Mouse (Mus musculus) limb, embryonic 13.5 days (tissue): ENCODE results near the gene Arl14ep. TPM values are rescaled to one million over a fixed set of nuclear protein-coding genes. Genes with fewer than 3 reads are reported as not detected.

Source experiments
- ATAC-seq: fragments of 200-750 bp; cut with Nextera tagmentation; 2 replicates; pipeline ENCODE4 v1.8.0; 2017; ENCODE audit warnings: low read depth, moderate number of reproducible peaks, moderate TSS enrichment; ENCODE audit not compliant: low FRiP score
- H3K27ac ChIP-seq: fragments of 300-500 bp; sonication (generic); 2 replicates; pipeline ENCODE4 v1.5.1; 2015; ENCODE audit warnings: inconsistent platforms, mild to moderate bottlenecking, moderate library complexity
- H3K27me3 ChIP-seq: fragments of 300-500 bp; sonication (generic); 2 replicates; pipeline ENCODE4 v1.6.1; 2015; ENCODE audit warnings: mild to moderate bottlenecking, inconsistent platforms
- H3K36me3 ChIP-seq: fragments of 300-500 bp; sonication (generic); 2 replicates; pipeline ENCODE4 v1.6.1; 2015; ENCODE audit warnings: inconsistent platforms, mild to moderate bottlenecking, moderate library complexity
- H3K4me1 ChIP-seq: fragments of 300-500 bp; sonication (generic); 2 replicates; pipeline ENCODE4 v1.6.1; 2015; ENCODE audit warnings: inconsistent platforms
- H3K4me2 ChIP-seq: fragments of 300-500 bp; sonication (generic); replicated peaks from 2 replicates; pipeline ENCODE4 v1.6.1; 2015; ENCODE audit warnings: inconsistent platforms, mild to moderate bottlenecking, moderate library complexity
- H3K4me3 ChIP-seq: fragments of 300-500 bp; sonication (generic); 2 replicates; pipeline ENCODE4 v1.5.1; 2015; ENCODE audit warnings: moderate library complexity, mild to moderate bottlenecking, inconsistent platforms
- H3K9ac ChIP-seq: fragments of 300-500 bp; sonication (generic); 2 replicates; pipeline ENCODE4 v1.6.1; 2015; ENCODE audit warnings: mild to moderate bottlenecking, inconsistent platforms
- H3K9me3 ChIP-seq: fragments of 300-500 bp; sonication (generic); 2 replicates; pipeline ENCODE4 v1.6.1; 2016; ENCODE audit warnings: inconsistent platforms
- WGBS: fragments of 180-500 bp; shearing (Covaris S2); methylation state at CpG from one replicate; pipeline ENCODE4 v1.1.7; 2015; 5-methylcytosine and 5-hydroxymethylcytosine counted together
- polyA plus RNA-seq: library from polyadenylated mRNA; unstranded; fragments of >200 nt; fragmentation: Nextera tagmentation; extraction: Ambion mirVana; gene quantifications from 2 replicates; pipeline ENCODE4 v1.2.1, GENCODE M21; 2015

Arl14ep gene
- polyA plus RNA-seq, 1 experiment from 2014 or later: 63.9 TPM

DNA sequence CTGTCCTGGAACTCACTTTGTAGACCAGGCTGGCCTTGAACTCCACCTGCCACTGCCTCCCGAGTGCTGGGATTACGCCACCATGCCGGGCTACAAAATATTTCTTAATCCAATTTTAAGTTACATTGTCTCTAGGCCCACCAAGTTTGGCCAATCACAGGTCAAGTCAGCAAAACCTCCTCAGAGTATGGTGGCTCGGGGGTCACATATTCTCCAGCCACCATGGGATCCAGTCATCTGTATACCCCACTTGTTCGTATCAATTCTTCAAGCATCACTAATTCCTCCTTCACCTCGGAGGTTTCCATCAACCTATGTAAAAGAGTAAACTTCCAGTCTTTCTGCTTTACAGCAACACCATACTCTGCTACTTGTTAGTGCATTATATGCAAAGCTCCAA is 1.4 kb downstream of the Arl14ep start:
- peak overlapping the region; percentile 88 for H3K4me3 ChIP-seq
- H3K9ac ChIP-seq: no peak overlapping the region
- peaks cover 23% of the 10 kb centered on the region for H3K4me1 ChIP-seq
- H3K4me2 ChIP-seq: peak overlapping the region; percentile 68
- WGBS: 97% methylated on average over 6 of the region's 6 CpGs
- no peak overlapping the region for H3K27ac ChIP-seq
- no peak for ATAC-seq
- H3K27me3 ChIP-seq: no peaks in the 10 kb centered on the region
- H3K36me3 ChIP-seq: peaks cover 15% of the 10 kb centered on the region
- no peaks in the 10 kb centered on the region for H3K9me3 ChIP-seq

- no peak for ATAC-seq
- no peak overlapping the region for H3K4me2 ChIP-seq
- H3K27ac ChIP-seq: no peak overlapping the region
- no peaks in the 10 kb centered on the region for H3K9me3 ChIP-seq
- peaks cover 23% of the 10 kb centered on the region for H3K4me1 ChIP-seq
- H3K27me3 ChIP-seq: no peaks in the 10 kb centered on the region
- H3K9ac ChIP-seq: no peak overlapping the region
- peaks cover 32% of the 10 kb centered on the region for H3K36me3 ChIP-seq
- 96% methylated on average over 12 of the region's 12 CpGs for WGBS
- H3K4me3 ChIP-seq: no peak overlapping the region
Observed at GRCm38 (mm10) chr2:106970971-106971370, 3.3 kb downstream of the Arl14ep start.

GRCm38 (mm10) chr2:106968320-106968719 is 5.9 kb downstream of the Arl14ep start:
- peak overlapping the region; percentile 63; the same call in 1 of the 2 replicates for H3K27ac ChIP-seq
- ATAC-seq: peak; percentile 40; the same call in 1 of the 2 replicates

GRCm38 (mm10) chr2:106963560-106963959 is 10.7 kb downstream of the Arl14ep start:
- Histone ChIP-seq H3K4me3 (no peak overlapping the region), H3K36me3 (peaks cover 54% of the 10 kb centered on the region), H3K4me2 (no peak overlapping the region), H3K9ac (no peak overlapping the region), H3K9me3 (no peaks in the 10 kb centered on the region), H3K27ac (no peak overlapping the region), H3K27me3 (no peaks in the 10 kb centered on the region), H3K4me1 (peaks cover 9% of the 10 kb centered on the region; the same call in 1 of the 2 replicates)
- 88% methylated on average over 3 of the region's 3 CpGs for WGBS
- no peak for ATAC-seq

More at GRCm38 (mm10) chr2:106968320-106968719, 5.9 kb downstream of the Arl14ep start:
- no peak overlapping the region for H3K9ac ChIP-seq
- 83% methylated on average over 6 of the region's 6 CpGs for WGBS
- peaks cover 53% of the 10 kb centered on the region for H3K36me3 ChIP-seq
- H3K27me3 ChIP-seq: no peaks in the 10 kb centered on the region
- peaks cover 21% of the 10 kb centered on the region for H3K4me1 ChIP-seq
- no peak overlapping the region for H3K4me3 ChIP-seq
- no peaks in the 10 kb centered on the region for H3K9me3 ChIP-seq
- H3K4me2 ChIP-seq: no peak overlapping the region

DNA sequence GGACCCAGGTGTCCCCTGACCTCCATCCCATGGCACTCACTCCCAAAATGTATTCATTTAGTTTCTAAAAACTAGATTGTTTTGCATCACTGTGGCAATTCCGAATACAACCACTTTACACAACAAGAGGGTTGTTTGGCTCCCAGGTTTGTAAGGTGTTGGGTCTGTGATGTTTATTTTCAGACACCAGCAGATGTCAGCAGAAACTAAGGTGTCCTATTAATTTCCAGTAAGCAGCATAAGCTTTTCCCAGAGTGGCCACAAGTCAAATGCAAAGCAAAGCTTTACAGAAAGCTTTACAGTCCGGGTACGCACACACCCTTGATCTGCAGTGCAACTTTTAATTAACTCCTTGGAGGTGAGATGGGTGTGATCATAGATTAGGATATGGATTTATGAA is 12.6 kb downstream of the Arl14ep start:
- Histone ChIP-seq H3K9ac (no peak overlapping the region), H3K9me3 (no peaks in the 10 kb centered on the region), H3K4me1 (peaks cover 6% of the 10 kb centered on the region; the same call in 1 of the 2 replicates), H3K27ac (no peak overlapping the region), H3K27me3 (no peaks in the 10 kb centered on the region), H3K4me2 (no peak overlapping the region), H3K36me3 (peaks cover 37% of the 10 kb centered on the region), H3K4me3 (no peak overlapping the region)
- ATAC-seq: no peak
- 79% methylated on average over 3 of the region's 3 CpGs for WGBS

GRCm38 (mm10) chr2:106961066-106961465 is 13.2 kb downstream of the Arl14ep start:
- Histone ChIP-seq H3K4me3 (no peak overlapping the region), H3K27ac (no peak overlapping the region), H3K4me2 (no peak overlapping the region), H3K9ac (no peak overlapping the region), H3K36me3 (peaks cover 31% of the 10 kb centered on the region), H3K27me3 (no peaks in the 10 kb centered on the region), H3K9me3 (no peaks in the 10 kb centered on the region), H3K4me1 (peaks cover 6% of the 10 kb centered on the region; the same call in 1 of the 2 replicates)
- ATAC-seq: no peak
- 90% methylated on average over 2 of the region's 2 CpGs for WGBS

DNA sequence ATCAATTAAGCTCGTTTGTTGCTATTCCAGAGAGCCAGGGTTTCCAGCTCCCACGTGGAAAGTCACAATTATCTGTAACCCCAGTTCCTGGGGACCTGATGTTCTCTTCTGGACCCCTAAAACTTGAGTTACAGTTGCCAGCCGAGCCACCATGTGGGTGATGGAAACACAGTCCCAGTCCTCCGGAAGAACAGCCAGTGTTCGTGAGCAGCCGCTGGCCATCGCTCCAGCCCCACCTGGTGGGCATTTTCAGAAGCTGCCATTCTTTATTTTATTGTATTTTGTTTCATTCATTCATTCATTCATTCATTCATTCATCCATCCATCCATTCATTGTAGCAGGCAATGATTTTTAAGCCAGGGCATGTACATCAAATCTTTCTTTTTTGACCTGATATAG is 14.0 kb downstream of the Arl14ep start:
- H3K4me3 ChIP-seq: no peak overlapping the region
- no peaks in the 10 kb centered on the region for H3K9me3 ChIP-seq
- H3K9ac ChIP-seq: no peak overlapping the region
- ATAC-seq: no peak
- H3K4me1 ChIP-seq: peaks cover 9% of the 10 kb centered on the region
- H3K27me3 ChIP-seq: no peaks in the 10 kb centered on the region
- WGBS: 27% methylated on average over 7 of the region's 7 CpGs
- no peak overlapping the region for H3K27ac ChIP-seq
- 0 out of 2 replicates have a peak overlapping the region, but pooled peaks have one; percentile 19 for H3K4me2 ChIP-seq
- peaks cover 24% of the 10 kb centered on the region for H3K36me3 ChIP-seq

DNA sequence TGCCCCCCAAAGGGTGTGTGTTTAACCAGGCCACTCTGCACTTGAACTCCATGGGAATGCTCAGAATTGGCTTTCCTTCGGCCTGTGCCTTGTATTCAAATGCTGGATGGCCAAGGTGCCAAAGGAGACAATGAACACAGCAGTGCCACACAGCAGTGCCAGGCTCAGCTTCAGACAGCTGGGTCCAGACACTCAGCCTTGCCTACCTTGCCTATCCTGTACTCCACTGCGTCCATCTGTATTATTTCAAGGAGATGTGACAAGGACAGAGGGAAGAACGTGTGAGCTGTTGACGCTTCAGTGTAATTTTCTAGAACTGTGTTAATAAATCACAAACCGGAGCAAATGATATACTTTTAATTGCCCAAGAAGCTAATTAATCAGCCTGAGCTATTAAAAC is 14.8 kb downstream of the Arl14ep start:
- H3K9me3 ChIP-seq: no peaks in the 10 kb centered on the region
- H3K4me1 ChIP-seq: peaks cover 13% of the 10 kb centered on the region
- H3K36me3 ChIP-seq: peaks cover 16% of the 10 kb centered on the region
- H3K27me3 ChIP-seq: 0 out of 2 replicates have a peak, but pooled peaks cover under 1% of the 10 kb centered on the region
- WGBS: 84% methylated on average over 5 of the region's 5 CpGs
- H3K9ac ChIP-seq: no peak overlapping the region
- no peak overlapping the region for H3K4me3 ChIP-seq
- no peak overlapping the region for H3K27ac ChIP-seq
- ATAC-seq: no peak
- no peak overlapping the region for H3K4me2 ChIP-seq

DNA sequence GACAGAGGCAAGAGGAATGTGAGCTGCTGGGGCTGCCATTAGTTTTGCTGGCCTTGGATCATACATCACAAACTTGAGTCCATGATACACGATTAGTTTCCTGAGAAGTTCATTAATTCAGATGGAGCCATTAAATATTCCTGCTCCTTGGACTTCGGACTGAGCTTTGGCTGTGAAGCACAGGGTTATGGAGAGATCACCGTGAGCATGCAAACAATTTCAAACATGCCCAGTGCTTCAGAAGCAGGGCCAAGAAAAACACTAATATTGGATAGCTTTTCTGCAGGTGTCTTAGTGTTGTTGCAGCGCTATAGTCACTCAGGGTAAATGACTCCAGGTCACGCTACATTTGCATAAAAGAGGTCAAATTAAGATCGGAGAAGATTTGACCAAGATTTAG is 15.3 kb downstream of the Arl14ep start:
- ATAC-seq: no peak
- Histone ChIP-seq H3K9me3 (no peaks in the 10 kb centered on the region), H3K4me2 (no peak overlapping the region), H3K36me3 (peaks cover 15% of the 10 kb centered on the region), H3K9ac (no peak overlapping the region), H3K27ac (no peak overlapping the region), H3K27me3 (0 out of 2 replicates have a peak, but pooled peaks cover 4% of the 10 kb centered on the region), H3K4me3 (no peak overlapping the region), H3K4me1 (peaks cover 13% of the 10 kb centered on the region)
- 83% methylated on average over 6 of the region's 6 CpGs for WGBS

DNA sequence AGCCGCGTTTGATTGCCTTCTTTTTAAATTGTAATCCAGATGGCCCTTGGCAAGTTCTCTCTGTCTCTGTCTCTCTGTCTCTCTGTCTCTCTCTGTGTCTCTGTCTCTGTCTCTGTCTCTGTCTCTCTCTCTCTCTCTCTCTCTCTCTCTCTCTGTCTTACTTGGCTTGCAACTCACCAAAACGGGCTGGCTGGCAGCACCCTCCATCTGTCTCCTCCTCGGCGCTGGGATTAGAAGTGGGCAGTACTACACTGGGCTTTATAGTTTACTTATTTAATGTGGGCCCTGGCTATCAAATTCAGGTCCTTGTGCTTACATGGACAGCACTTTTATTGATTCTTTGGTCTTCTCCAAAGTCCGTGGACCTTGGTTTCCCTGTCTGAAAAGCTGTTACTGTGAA is 18.1 kb downstream of the Arl14ep start:
- no peak for ATAC-seq
- H3K4me2 ChIP-seq: peak overlapping the region; percentile 38

GRCm38 (mm10) chr2:106955621-106956020 is 18.6 kb downstream of the Arl14ep start:
- peak; percentile 31; the same call in 1 of the 2 replicates for ATAC-seq
- H3K4me2 ChIP-seq: peak overlapping the region; percentile 38
- peaks cover 13% of the 10 kb centered on the region for H3K4me1 ChIP-seq
- H3K36me3 ChIP-seq: no peaks in the 10 kb centered on the region
- H3K9me3 ChIP-seq: no peaks in the 10 kb centered on the region
- H3K27me3 ChIP-seq: 0 out of 2 replicates have a peak, but pooled peaks cover 4% of the 10 kb centered on the region
- H3K9ac ChIP-seq: no peak overlapping the region
- no peak overlapping the region; the same call in 1 of the 2 replicates for H3K27ac ChIP-seq
- peak overlapping the region; percentile 5; the same call in 1 of the 2 replicates for H3K4me3 ChIP-seq
- WGBS: 12% methylated on average over 10 of the region's 10 CpGs

More for the DNA sequence above, 18.1 kb downstream of the Arl14ep start:
- 0 out of 2 replicates have a peak, but pooled peaks cover 4% of the 10 kb centered on the region for H3K27me3 ChIP-seq
- H3K4me1 ChIP-seq: peaks cover 13% of the 10 kb centered on the region
- H3K36me3 ChIP-seq: no peaks in the 10 kb centered on the region
- no peak overlapping the region for H3K9ac ChIP-seq
- no peaks in the 10 kb centered on the region for H3K9me3 ChIP-seq
- H3K4me3 ChIP-seq: peak overlapping the region; percentile 5; the same call in 1 of the 2 replicates
- 56% methylated on average over 6 of the region's 6 CpGs for WGBS
- no peak overlapping the region; the same call in 1 of the 2 replicates for H3K27ac ChIP-seq

GRCm38 (mm10) chr2:106954975-106955374 is 19.2 kb downstream of the Arl14ep start:
- no peaks in the 10 kb centered on the region for H3K36me3 ChIP-seq
- H3K9ac ChIP-seq: no peak overlapping the region
- no peak for ATAC-seq
- WGBS: 67% methylated on average over 6 of the region's 6 CpGs
- no peak overlapping the region for H3K27ac ChIP-seq
- peaks cover 10% of the 10 kb centered on the region for H3K4me1 ChIP-seq
- 0 out of 2 replicates have a peak, but pooled peaks cover 4% of the 10 kb centered on the region for H3K27me3 ChIP-seq
- no peak overlapping the region for H3K4me2 ChIP-seq
- H3K4me3 ChIP-seq: no peak overlapping the region
- H3K9me3 ChIP-seq: no peaks in the 10 kb centered on the region

- Histone ChIP-seq H3K27me3 (no peaks in the 10 kb centered on the region; the same call in 1 of the 2 replicates), H3K9ac (no peak overlapping the region), H3K27ac (no peak overlapping the region), H3K4me2 (no peak overlapping the region), H3K4me3 (no peak overlapping the region), H3K4me1 (no peaks in the 10 kb centered on the region), H3K36me3 (no peaks in the 10 kb centered on the region), H3K9me3 (no peaks in the 10 kb centered on the region)
- ATAC-seq: no peak
- 89% methylated on average over 1 of the region's 1 CpGs for WGBS
Observed at GRCm38 (mm10) chr2:106942451-106942850, 31.8 kb downstream of the Arl14ep start.
